Mouse (Mus musculus): ENCODE measurements around the gene Gnb1.
A peak's percentile ranks its signal among the peaks of the same experiment; 100 is the strongest.
"Not testable (repeated sequence)": the region's sequence is repeated elsewhere in the genome, so short reads cannot be mapped to it uniquely, and the experiment has no call there.

Gene Gnb1

GRCm38 (mm10) chr4:155490990-155491504 is at the start of gene Gnb1:
Gnb1 (plus strand) TSS chr4:155491361.
- peak; percentile 91 for DNase-seq (ENCODE audit: low spot score in 2 of 2)

DNA sequence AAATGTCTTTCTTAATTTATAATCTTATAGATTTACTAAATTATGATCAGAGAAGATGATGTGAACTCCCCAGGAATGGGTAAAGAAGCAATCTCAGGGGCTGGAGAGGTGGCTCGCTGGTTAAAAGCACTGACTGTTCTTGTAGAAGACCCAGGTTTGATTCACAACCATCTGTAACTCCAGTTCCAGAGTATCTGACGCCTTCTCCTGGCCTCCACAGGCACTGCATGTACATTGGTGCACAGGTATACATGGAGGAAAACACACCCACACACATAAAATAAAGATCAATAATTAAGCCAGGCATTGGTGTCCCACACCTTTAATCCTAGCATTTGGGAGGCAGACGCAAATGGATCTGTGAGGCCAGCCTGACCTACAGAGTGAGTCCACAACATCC is 48.4 kb upstream of the Gnb1 start:
- no peak for DNase-seq (ENCODE audit: low spot score in 2 of 2)

DNA sequence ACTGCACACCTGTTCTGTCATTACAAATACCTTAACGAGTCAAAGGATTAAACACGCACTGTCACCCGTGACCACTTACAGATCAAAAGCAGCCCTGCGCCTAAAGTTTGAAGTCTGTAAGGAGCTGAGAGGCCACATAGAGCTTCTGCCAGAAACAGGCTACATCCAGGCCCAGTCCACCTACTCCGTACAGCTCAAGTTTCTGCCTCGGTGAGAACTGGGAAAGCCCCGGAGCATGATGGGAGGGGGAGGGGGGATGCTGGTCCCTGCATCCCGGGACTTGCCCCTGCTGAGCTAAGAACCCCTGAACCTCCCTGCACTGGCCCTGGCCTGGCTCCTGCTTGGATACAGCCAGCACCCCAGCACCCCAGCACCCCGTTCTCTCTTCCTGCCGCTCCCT is 39.6 kb upstream of the Gnb1 start:
- DNase-seq (ENCODE audit: low spot score in 2 of 2), result no peak

GRCm38 (mm10) chr4:155458575-155458974 is 32.6 kb upstream of the Gnb1 start:
- no peak for DNase-seq (ENCODE audit: low spot score in 2 of 2)

DNA sequence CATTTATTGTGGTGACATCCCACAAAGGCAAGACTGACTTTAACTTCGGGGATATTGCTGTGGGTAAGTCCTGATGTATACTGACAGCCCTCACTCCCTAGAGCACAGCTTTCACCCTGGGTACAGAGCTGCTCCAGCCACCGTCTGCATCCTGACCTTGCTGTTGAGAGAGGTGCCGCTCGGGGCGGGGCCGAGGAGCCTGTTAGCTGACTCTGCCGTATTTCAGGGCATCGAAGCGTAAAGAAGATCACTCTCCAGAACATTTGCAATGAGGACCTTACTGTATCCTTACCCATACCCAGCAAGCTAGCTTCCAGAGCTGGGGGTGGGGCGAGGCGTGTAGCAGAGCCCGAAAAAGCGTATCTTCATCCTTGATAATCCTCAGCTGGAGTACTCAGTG is 28.1 kb upstream of the Gnb1 start:
- no peak for DNase-seq (ENCODE audit: low spot score in 2 of 2)

DNA sequence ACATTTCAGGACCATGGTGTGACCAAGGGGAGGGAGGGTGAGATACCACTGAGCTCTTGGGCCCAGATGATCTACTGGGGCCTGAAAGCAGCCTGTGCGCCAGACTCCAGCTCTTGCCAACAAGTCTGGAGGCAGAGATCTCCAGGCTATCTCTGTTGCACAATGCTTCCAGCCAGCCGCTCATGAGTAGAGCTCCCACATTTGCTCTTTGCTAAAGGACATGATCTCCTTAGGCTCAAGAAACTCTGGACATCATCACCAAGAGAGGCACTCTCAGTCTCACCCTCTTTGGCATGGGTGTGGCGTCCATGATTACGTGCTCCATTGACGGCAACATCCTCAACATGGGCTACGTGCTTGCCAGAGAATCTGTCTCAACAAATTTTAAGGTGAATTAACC is 27.6 kb upstream of the Gnb1 start:
- no peak for DNase-seq (ENCODE audit: low spot score in 2 of 2)

DNA sequence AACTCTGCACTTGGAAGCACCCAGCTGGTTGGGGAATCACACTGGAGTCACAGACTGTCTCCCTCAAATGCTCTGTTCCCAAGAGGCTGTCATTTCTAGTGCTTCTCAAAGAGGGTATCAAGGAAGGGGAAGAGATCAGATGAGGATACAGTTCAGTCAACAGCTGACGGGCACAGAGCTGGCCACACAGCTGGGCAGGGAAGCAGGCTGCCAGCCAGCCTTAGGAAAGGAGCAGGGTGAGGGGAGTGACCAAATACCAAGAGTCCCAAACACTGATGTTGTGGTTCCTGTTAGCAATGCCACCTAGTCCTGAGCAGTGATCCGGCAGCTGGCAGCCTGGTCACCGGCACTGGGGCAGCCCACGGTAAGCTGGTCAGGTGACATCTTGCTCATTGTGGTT is 27.1 kb upstream of the Gnb1 start:
- DNase-seq (ENCODE audit: low spot score in 2 of 2), result no peak

DNA sequence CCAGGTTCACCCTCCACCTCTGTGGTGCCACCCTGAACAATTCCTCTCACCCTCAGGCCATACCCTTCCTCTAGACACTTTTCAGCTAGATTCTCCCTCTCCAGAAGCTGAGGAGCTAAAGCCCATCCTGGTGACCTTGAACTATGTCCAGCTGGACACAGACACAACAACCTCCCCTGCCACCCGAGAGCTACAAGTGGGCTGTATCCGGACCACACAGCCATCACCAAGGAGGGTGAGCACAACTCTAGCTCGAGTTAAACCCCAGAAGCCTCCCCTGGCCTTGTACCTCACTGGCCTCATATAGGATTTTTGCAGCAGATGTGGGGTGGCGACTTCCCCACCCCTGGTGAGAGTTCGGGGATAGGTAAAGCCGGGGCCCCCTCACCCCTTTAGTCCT is 25.6 kb upstream of the Gnb1 start:
- no peak for DNase-seq (ENCODE audit: low spot score in 2 of 2)

- no peak for DNase-seq (ENCODE audit: low spot score in 2 of 2)
These were observed 25.1 kb upstream of the Gnb1 start for GRCm38 (mm10) chr4:155466080-155466479.

DNA sequence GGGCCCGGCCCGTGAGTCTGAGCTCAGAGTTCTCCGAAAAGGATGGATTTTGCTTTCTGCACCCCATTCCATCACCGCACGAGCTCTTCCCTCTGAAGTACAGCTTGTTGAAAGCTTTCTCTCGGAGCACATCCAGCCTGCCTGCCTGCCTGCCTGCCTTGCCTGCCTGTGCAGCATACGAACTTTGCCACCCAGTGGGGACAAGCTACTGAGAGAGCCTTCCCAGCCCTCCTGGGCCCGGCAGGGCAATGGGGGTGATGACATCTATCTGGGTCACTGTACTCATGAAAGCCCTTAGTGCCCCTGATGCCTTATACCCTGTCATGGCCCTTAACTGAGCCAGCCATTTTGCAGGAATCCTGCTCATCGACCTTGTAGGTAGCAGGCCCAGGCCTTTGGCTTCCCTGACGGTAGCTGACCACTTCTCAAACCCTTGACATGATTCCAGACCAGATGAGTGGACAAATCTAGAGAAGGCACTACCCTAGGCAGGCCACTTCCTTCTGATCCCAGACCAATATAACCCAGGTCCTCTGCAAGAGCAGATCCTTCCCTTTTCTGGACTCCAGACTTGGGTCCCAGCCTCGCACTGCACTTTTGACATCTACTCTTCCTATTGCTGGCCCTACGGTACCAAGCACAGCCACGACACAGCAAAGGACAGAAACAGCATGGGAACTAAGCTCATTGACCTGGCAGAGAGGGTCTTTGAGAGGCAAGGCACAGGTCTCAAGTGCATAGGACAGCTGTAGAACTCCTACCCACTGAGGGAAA is 23.7 kb upstream of the Gnb1 start:
- DNase-seq (ENCODE audit: low spot score in 2 of 2), result no peak

- no peak for DNase-seq (ENCODE audit: low spot score in 2 of 2)
These were observed 22.2 kb upstream of the Gnb1 start, which contains the start of gene Tmem52 for GRCm38 (mm10) chr4:155468952-155469351. Tmem52 (plus strand) TSS chr4:155469114.

DNA sequence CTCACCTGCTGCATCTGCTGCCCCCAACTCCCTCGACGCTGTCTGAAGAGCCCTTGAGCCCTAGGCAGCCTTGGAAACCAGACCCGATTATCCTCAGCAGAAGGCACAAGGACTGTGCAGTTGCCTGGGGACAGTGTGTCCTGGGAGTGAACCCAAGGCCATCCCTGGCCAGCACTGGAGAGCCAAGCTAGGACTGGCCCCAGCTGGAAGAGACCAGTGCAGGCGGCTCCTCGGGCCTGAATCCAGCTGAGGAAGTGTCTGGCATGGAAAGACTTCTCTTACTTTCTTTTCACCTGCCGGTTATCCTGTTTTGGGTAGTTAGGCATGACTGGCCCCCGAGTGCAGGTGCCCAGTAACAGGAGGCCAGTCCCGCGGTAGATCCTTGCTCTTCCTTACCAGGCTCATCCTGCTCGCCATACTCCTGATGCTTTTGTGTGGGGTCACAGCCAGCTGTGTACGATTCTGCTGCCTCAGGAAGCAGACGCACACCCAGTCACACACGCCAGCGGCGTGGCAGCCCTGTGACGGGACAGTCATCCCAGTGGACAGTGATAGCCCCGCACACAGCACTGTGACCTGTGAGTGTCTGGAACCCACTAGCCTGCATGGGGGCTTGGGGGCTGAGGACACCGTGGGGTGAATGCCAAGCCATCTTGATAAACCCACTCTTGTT is 21.4 kb upstream of the Gnb1 start:
- DNase-seq (ENCODE audit: low spot score in 2 of 2), result no peak

DNA sequence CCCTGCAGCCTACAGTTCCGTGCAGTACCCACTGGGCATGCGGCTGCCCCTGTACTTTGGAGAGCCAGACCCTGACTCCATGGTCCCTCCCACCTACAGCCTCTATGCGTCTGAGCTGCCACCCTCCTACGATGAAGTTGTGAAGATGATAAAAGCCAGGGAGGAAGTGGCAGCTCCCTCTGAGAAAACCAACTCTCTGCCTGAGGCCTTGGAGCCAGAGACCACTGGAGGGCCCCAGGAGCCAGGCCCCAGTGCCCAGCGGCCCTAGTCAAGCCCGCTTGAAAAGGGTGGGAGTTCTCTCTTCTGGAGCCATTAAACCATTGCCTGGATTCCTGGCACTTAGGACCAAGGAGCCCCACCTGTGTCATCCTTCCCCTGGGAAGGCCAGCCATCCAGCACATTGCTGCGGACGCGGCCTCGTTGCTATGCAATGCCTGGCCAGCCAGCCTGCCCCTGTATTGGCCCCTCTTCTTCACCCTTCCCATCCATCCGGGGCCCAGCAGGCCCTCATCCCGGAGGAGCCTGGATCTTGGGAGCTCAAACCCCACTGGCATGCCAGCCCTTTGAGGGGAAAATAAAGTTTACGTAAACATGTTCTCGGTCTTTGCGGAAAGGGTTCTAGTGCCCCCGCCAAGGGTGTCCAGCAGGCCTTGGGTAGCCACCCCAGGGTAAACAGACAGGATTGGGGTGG is 20.8 kb upstream of the Gnb1 start:
- no peak for DNase-seq (ENCODE audit: low spot score in 2 of 2)

DNA sequence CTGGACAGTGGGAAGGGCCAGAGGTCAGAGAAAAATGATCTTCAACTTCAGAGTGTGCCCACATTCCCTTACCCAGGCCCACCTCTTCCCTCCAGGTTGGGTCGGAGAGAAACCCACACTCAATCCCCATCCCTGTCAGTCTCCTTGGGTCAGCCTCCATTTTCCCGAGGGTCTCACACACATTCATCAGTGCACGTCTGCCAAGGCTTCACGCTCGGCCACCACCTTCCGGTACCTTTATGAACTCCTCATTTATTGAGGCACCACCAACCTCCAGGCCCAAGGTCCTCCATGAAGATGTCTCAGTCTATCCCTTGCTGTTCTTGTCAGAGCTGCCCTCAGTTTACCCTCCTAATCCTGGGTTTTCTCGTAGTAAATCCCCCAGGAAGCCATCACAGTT is 20.2 kb upstream of the Gnb1 start:
- no peak for DNase-seq (ENCODE audit: low spot score in 2 of 2)

DNA sequence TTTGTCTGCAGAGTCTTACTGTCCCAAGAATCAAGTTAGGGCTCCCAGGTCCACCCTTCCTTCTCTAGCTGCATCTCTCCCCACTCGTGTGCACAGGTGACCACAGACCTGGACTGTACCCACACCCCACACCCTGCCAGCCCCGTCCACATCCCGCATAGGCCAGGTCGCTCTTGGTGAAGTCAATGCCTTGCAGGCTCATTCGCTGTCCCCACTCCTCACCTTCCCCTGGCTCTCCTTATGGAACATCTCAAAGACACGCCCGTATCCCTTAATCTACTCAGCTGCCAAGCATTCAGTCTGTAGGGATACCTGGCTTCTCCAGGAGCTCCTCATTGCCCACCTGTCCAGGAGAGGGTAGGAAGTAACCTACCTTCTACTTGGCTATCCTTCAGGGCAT is 19.8 kb upstream of the Gnb1 start:
- no peak for DNase-seq (ENCODE audit: low spot score in 2 of 2)

GRCm38 (mm10) chr4:155472716-155473290 is 18.4 kb upstream of the Gnb1 start:
- no peak for DNase-seq (ENCODE audit: low spot score in 2 of 2)

- no peak for DNase-seq (ENCODE audit: low spot score in 2 of 2)
These were observed 17.8 kb upstream of the Gnb1 start for GRCm38 (mm10) chr4:155473319-155473718.

DNA sequence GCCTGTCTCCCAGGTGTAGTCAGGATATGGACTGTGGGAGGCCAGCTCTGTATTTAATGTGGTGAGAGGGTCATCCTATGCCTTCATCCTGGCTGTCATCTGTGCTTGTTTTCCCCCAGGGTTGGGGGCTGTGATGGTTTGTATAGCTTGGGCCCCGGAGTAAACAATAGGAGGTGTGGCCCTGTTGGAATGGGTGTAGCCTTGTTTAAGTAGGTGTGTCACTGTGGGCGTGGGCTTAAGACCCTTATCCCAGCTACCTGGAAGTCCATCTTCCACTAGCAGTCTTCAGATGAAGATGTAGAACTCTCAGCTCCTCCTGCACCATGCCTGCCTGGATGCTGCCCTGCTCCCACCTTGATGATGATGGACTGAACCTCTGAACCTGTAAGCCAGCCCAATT is 17.4 kb upstream of the Gnb1 start:
- DNase-seq (ENCODE audit: low spot score in 2 of 2), result not testable (repeated sequence)

- DNase-seq (ENCODE audit: low spot score in 2 of 2), result peak; percentile 78 to 82
These were observed 9.6 kb upstream of the Gnb1 start for GRCm38 (mm10) chr4:155481381-155482124.

- DNase-seq (ENCODE audit: low spot score in 2 of 2), result no peak
These were observed 9.1 kb upstream of the Gnb1 start for GRCm38 (mm10) chr4:155482125-155482480.

- no peak for DNase-seq (ENCODE audit: low spot score in 2 of 2)
These were observed 8.2 kb upstream of the Gnb1 start for GRCm38 (mm10) chr4:155482733-155483540.
